Mouse (Mus musculus): Measurements from ENCODE around the gene Trim44.

The Trim44 gene

GRCm38 (mm10) chr2:102403982-102404381, 3.6 kb downstream of the Trim44 start:
- no peak for DNase-seq

GRCm38 (mm10) chr2:102403306-102403705, 4.3 kb downstream of the Trim44 start:
- DNase-seq, result no peak

GRCm38 (mm10) chr2:102401352-102401692, 6.3 kb downstream of the Trim44 start:
- no peak for DNase-seq

- DNase-seq, result peak; percentile 86
Measured at GRCm38 (mm10) chr2:102400605-102401351, 6.8 kb downstream of the Trim44 start.

- DNase-seq, result peak; percentile 18
Measured at GRCm38 (mm10) chr2:102399864-102400604, 7.6 kb downstream of the Trim44 start.

- DNase-seq, result no peak
Measured at GRCm38 (mm10) chr2:102396493-102396892, 11.1 kb downstream of the Trim44 start.

GRCm38 (mm10) chr2:102393457-102393856, 14.2 kb downstream of the Trim44 start:
- DNase-seq, result no peak

- DNase-seq, result no peak
Measured at GRCm38 (mm10) chr2:102385328-102385902, 22.2 kb downstream of the Trim44 start.

GRCm38 (mm10) chr2:102384496-102384895, 23.1 kb downstream of the Trim44 start:
- DNase-seq, result no peak

GRCm38 (mm10) chr2:102384057-102384456, 23.6 kb downstream of the Trim44 start:
- no peak for DNase-seq

- DNase-seq, result no peak
Measured at GRCm38 (mm10) chr2:102383069-102383834, 24.4 kb downstream of the Trim44 start.

- DNase-seq, result no peak
Measured at GRCm38 (mm10) chr2:102382519-102382918, 25.1 kb downstream of the Trim44 start.

GRCm38 (mm10) chr2:102380581-102380980, 27.0 kb downstream of the Trim44 start:
- no peak for DNase-seq

- no peak for DNase-seq
Measured at GRCm38 (mm10) chr2:102378928-102379327, 28.7 kb downstream of the Trim44 start.

- no peak for DNase-seq
Measured at GRCm38 (mm10) chr2:102378381-102378780, 29.2 kb downstream of the Trim44 start.

- no peak for DNase-seq
Measured at GRCm38 (mm10) chr2:102377370-102377769, 30.3 kb downstream of the Trim44 start.

- DNase-seq, result no peak
Measured at GRCm38 (mm10) chr2:102373406-102374105, 34.1 kb downstream of the Trim44 start.

GRCm38 (mm10) chr2:102372690-102373089, 34.9 kb downstream of the Trim44 start:
- no peak for DNase-seq

GRCm38 (mm10) chr2:102371332-102371731, 36.3 kb downstream of the Trim44 start:
- DNase-seq, result no peak

GRCm38 (mm10) chr2:102365983-102366545, 41.6 kb downstream of the Trim44 start:
- no peak for DNase-seq

- DNase-seq, result no peak
Measured at GRCm38 (mm10) chr2:102364565-102365200, 42.9 kb downstream of the Trim44 start.

Data from thymus, postnatal 4 days (tissue).